Mouse (Mus musculus) C2C12 (cell line): Measurements from ENCODE around the gene Cog5. TPM values are rescaled to one million over a fixed set of nuclear protein-coding genes. Genes with fewer than 3 reads are reported as not detected.

Experiments
- H3K27me3 ChIP-seq: one replicate; pipeline ENCODE4 v1.6.1; 2011; ENCODE audit not compliant: control insufficient read depth, insufficient read depth, insufficient read length
- H3K36me3 ChIP-seq: one replicate; pipeline ENCODE4 v1.6.1; 2011; ENCODE audit not compliant: control insufficient read depth, insufficient read depth
- H3K4me3 ChIP-seq: one replicate; pipeline ENCODE4 v1.5.1; 2011; ENCODE audit warnings: mild to moderate bottlenecking, control low read depth; ENCODE audit not compliant: poor library complexity, insufficient read depth, severe bottlenecking
- H3K79me2 ChIP-seq: one replicate; pipeline ENCODE4 v1.6.1; 2011; ENCODE audit not compliant: control insufficient read depth, insufficient read depth
- H3K79me3 ChIP-seq: one replicate; pipeline ENCODE4 v1.6.1; 2011; ENCODE audit warnings: low read depth, control low read depth
- H3ac ChIP-seq: one replicate; pipeline ENCODE3; 2011; ENCODE audit warnings: low read depth; ENCODE audit not compliant: control insufficient read depth, insufficient read length
- CEBPB ChIP-seq: IDR thresholded peaks from one replicate; pipeline ENCODE4 v1.6.1; 2011; ENCODE audit warnings: low read depth, mild to moderate bottlenecking, control low read depth, moderate library complexity
- CTCF ChIP-seq: IDR thresholded peaks from one replicate; pipeline ENCODE4 v1.5.1; 2011; ENCODE audit not compliant: control insufficient read depth, insufficient read depth, insufficient read length
- FOSL1 ChIP-seq: IDR thresholded peaks from one replicate; pipeline ENCODE4 v1.8.0; 2011; ENCODE audit warnings: mild to moderate bottlenecking, low read length; ENCODE audit not compliant: poor library complexity, insufficient read depth, severe bottlenecking
- MAX ChIP-seq: IDR thresholded peaks from one replicate; pipeline ENCODE4 v1.6.1; 2011; ENCODE audit warnings: mild to moderate bottlenecking, control low read depth
- MYOD1 ChIP-seq: IDR thresholded peaks from one replicate; pipeline ENCODE4 v1.6.1; 2011; ENCODE audit warnings: low read depth; ENCODE audit not compliant: control insufficient read depth, insufficient read length
- MYOG ChIP-seq: IDR thresholded peaks from one replicate; pipeline ENCODE4 v1.6.1; 2011; ENCODE audit not compliant: control insufficient read depth, insufficient read length; ENCODE audit errors: extremely low read depth
- USF1 ChIP-seq: IDR thresholded peaks from one replicate; pipeline ENCODE4 v1.6.1; 2011; ENCODE audit warnings: low read depth, mild to moderate bottlenecking, control low read depth, moderate library complexity
- polyA plus RNA-seq: library from polyadenylated mRNA; unstranded; fragments of >200 nt; fragmentation: generic; extraction: Trizol; gene quantifications from one replicate; pipeline ENCODE4 v1.2.1, GENCODE M21; 2012; ENCODE audit warnings: missing spikeins

The Cog5 gene
- polyA plus RNA-seq, 1 experiment = 8.2 TPM

GRCm38 (mm10) chr12:31713600-31713999 lies 58.9 kb downstream of the Cog5 start, which contains the start of gene Gpr22:
TSS of gene Gpr22 (minus strand) at chr12:31713947.
- H3K36me3 ChIP-seq = no peaks in the 10 kb centered on the region
- no peaks in the 10 kb centered on the region for H3K79me2 ChIP-seq
- no peak within 1 kb of the TSS for H3ac ChIP-seq
- H3K27me3 ChIP-seq = no peaks in the 10 kb centered on the region
- no peak within 1 kb of the TSS for H3K4me3 ChIP-seq
- TF ChIP-seq MAX (no peak), MYOD1 (no peak), CTCF (no peak), MYOG (no peak)
- H3K79me3 ChIP-seq = no peaks in the 10 kb centered on the region

GRCm38 (mm10) chr12:31714070-31714469 lies 59.4 kb downstream of the Cog5 start:
- no peak for TF ChIP-seq USF1
- Histone ChIP-seq H3ac (no peak overlapping the region), H3K27me3 (no peaks in the 10 kb centered on the region), H3K36me3 (no peaks in the 10 kb centered on the region), H3K79me3 (no peaks in the 10 kb centered on the region), H3K79me2 (no peaks in the 10 kb centered on the region), H3K4me3 (no peak overlapping the region)

DNA sequence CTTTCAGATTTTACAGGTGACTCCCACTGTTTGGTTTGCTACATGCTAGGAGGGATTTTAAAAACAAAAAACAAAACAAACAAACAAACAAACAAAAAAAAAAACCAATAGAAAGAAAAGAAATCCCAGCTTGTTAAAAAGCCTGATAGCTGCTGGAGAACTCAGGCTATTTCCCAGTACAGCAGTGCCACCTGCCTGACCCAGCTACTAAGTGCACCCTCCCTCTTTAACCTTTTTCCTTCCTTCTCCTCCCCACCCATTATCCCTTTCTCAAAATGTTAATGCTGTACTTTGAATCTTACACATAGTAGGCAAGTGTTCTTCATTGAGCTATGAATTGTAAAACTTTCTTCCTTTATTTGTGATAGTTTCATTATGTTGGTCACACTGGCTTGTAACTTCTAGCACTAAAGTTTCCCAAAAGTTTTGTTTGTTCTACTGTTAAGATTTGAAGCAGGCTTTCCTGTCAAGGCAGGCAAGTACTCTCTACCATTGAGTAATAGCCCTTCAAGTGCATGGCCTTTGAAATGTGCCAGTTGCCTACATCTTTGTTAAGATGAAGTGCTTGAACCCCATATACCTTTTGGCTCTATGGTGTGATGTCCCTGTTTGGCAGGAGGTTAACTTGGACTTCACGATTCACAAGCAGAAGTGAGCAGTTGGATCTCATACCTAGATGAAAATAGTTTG lies 65.1 kb downstream of the Cog5 start:
- Histone ChIP-seq H3K36me3 (no peaks in the 10 kb centered on the region), H3ac (no peak overlapping the region), H3K79me2 (no peaks in the 10 kb centered on the region), H3K79me3 (no peaks in the 10 kb centered on the region), H3K27me3 (no peaks in the 10 kb centered on the region), H3K4me3 (no peak overlapping the region)
- TF ChIP-seq CTCF (peak; percentile 29), FOSL1 (no peak)

DNA sequence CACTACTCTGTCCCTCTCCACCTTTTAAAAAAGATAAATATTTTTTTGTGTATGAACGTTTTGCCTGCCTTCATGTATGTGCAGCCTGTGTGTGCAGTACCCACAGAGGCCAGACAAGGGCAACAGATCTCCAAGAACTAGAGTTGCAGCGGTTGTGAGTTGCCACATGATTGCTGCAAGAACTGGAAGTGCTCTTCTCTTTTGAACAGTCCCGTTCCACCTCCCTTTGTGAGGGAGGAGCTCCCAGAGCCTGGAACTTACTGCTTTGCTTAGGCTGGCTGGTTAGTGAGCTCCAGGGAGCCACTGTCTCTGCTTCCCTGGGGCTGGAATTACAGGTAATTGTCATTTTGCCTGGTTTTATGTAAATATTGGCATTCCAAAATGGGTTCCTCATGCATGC lies 69.9 kb downstream of the Cog5 start:
- no peak overlapping the region for H3K4me3 ChIP-seq
- H3K36me3 ChIP-seq = no peaks in the 10 kb centered on the region
- no peak for TF ChIP-seq MYOD1
- no peak for TF ChIP-seq MAX
- no peak for TF ChIP-seq CTCF
- no peak for TF ChIP-seq FOSL1
- no peak for TF ChIP-seq MYOG
- no peak for TF ChIP-seq USF1
- no peak for TF ChIP-seq CEBPB
- no peaks in the 10 kb centered on the region for H3K79me2 ChIP-seq
- no peaks in the 10 kb centered on the region for H3K79me3 ChIP-seq
- no peaks in the 10 kb centered on the region for H3K27me3 ChIP-seq
- H3ac ChIP-seq = no peak overlapping the region

DNA sequence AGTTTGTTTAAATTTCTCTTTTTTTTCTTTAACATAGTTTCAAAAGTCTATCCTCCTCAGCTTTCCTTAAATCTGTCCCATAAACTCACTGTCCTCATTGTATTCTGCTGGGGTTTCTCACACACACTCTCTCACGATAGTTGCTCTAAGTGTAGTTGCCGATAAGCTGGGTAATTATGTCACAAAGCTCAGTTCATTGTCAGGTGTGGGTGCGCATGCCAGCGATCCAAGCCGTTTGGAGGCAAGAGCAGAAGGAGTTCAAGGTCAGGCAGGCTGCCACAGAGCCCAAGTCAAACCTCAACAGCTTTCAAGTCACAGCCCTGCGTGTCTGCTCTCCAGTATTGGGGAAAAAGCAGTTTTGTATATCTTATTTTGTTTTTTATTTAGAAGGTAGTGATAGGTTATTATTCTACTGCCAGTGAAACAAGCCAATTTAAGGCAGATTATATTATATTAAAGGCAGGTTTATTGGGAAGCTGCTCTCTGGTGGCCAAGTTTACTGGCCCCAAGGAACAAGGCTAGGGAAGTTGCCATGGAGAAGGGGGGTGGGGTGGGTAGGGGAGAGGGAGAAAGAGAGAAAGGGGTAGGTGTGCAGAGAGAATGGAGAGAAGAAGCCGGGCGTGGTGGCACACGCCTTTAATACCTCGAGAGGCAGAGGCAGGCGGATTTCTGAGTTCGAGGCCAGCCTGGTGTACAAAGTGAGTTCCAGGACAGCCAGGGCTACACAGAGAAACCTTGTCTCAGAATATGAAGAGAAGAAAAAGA lies 71.0 kb downstream of the Cog5 start:
- Histone ChIP-seq H3K4me3 (no peak overlapping the region), H3K27me3 (no peaks in the 10 kb centered on the region), H3K79me2 (no peaks in the 10 kb centered on the region), H3K79me3 (no peaks in the 10 kb centered on the region), H3ac (no peak overlapping the region), H3K36me3 (no peaks in the 10 kb centered on the region)
- TF ChIP-seq MYOG (no peak), USF1 (no peak), FOSL1 (no peak), CTCF (no peak)

DNA sequence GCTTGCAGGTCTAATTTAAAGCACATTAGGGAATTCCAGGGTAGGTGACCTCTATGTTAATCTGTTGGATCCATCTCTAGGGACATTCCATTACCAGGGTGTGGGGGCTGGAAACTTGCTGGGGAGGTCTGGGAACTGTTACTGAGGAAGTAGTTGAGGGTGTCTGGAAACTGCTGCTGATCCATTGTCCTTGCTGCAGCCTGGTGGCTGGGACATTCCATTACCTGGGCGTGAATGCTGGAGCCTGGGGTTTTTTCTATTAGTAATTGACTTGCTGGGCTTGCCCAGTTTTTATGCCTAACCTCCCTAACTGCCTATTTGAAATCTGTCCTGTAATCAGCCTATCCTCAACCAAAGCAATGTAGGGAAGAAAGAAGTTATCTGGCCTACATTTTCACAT lies 72.0 kb downstream of the Cog5 start:
- Histone ChIP-seq H3K27me3 (no peaks in the 10 kb centered on the region), H3K36me3 (no peaks in the 10 kb centered on the region), H3ac (no peak overlapping the region), H3K79me3 (no peaks in the 10 kb centered on the region), H3K79me2 (no peaks in the 10 kb centered on the region), H3K4me3 (no peak overlapping the region)
- TF ChIP-seq FOSL1 (no peak), CTCF (no peak), MAX (no peak), USF1 (no peak), CEBPB (no peak), MYOD1 (no peak), MYOG (no peak)
